Mouse (Mus musculus) neural tube, embryonic 11.5 days (tissue): Measurements from ENCODE around the gene Ptprt. TPM values are rescaled to one million over a fixed set of nuclear protein-coding genes. Genes with fewer than 3 reads are reported as not detected.

Source experiments
- ATAC-seq: fragments of 200-750 bp; cut with Nextera tagmentation; 2 replicates; pipeline ENCODE4 v1.8.0; 2017; ENCODE audit warnings: moderate number of reproducible peaks, mild to moderate bottlenecking, moderate TSS enrichment, moderate library complexity; ENCODE audit not compliant: insufficient read depth, low FRiP score, low TSS enrichment
- DNase-seq: peaks from one replicate; pipeline ENCODE4 v3.0.0-alpha.2; 2015; ENCODE audit warnings: low spot score
- H3K27ac ChIP-seq: fragments of 300-500 bp; sonication (generic); 2 replicates; pipeline ENCODE4 v1.5.1; 2014; ENCODE audit warnings: low read depth, mild to moderate bottlenecking, low read length
- H3K27me3 ChIP-seq: fragments of 300-500 bp; sonication (generic); 2 replicates; pipeline ENCODE4 v1.6.1; 2014; ENCODE audit warnings: mild to moderate bottlenecking, low read length, mixed read lengths; ENCODE audit not compliant: control insufficient read depth, insufficient read depth
- H3K36me3 ChIP-seq: fragments of 300-500 bp; sonication (generic); 2 replicates; pipeline ENCODE4 v1.6.1; 2014; ENCODE audit warnings: mild to moderate bottlenecking, low read length, moderate library complexity, mixed read lengths; ENCODE audit not compliant: control insufficient read depth, insufficient read depth
- H3K4me1 ChIP-seq: fragments of 300-500 bp; sonication (generic); 2 replicates; pipeline ENCODE4 v1.6.1; 2014; ENCODE audit warnings: low read length, mixed read lengths; ENCODE audit not compliant: control insufficient read depth, insufficient read depth
- H3K4me2 ChIP-seq: fragments of 300-500 bp; sonication (generic); 2 replicates; pipeline ENCODE4 v1.6.1; 2014; ENCODE audit warnings: low read depth, mild to moderate bottlenecking, moderate library complexity
- H3K4me3 ChIP-seq: fragments of 300-500 bp; sonication (generic); 2 replicates; pipeline ENCODE4 v1.5.1; 2014; ENCODE audit warnings: low read depth, low read length
- H3K9ac ChIP-seq: fragments of 300-500 bp; sonication (generic); 2 replicates; pipeline ENCODE4 v1.6.1; 2014; ENCODE audit warnings: mild to moderate bottlenecking, low read length
- H3K9me3 ChIP-seq: fragments of 300-500 bp; sonication (generic); 2 replicates; pipeline ENCODE4 v1.6.1; 2016; ENCODE audit warnings: low read length; ENCODE audit not compliant: control insufficient read depth
- WGBS: fragments of 180-500 bp; shearing (Covaris S2); extraction: QIAGEN DNeasy Blood & Tissue Kit; methylation state at CpG from one replicate; pipeline ENCODE4 v1.1.7; 2014; 5-methylcytosine and 5-hydroxymethylcytosine counted together
- polyA plus RNA-seq: library from polyadenylated mRNA; unstranded; fragments of >200 nt; fragmentation: Nextera tagmentation; extraction: Ambion mirVana; gene quantifications from 2 replicates; pipeline ENCODE4 v1.2.1, GENCODE M21; 2014

Gene Ptprt
- polyA plus RNA-seq, 1 experiment from 2014 or later = 1.6 TPM

DNA sequence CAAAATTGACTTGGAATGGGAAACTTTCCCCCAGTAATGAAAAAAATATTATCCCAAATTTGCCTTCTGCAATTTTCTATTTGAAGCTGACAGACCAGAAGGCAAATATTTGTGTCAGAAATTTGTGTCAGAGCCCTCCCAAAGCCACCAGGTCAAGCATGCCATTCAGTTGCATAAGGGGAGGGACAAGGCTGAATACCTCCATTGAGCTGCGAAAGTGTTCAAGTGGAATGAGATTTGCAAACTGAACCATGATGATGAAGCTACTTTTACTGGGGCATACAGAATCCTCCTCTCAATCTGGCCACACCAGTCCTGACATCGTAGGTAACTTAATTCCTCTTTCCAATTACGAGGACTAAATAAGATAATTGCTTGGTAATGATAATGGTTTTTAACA, 780.0 kb downstream of the Ptprt start:
- no peak for ATAC-seq
- no peak for DNase-seq
- 84% methylated on average over 3 of the region's 3 CpGs for WGBS
- Histone ChIP-seq H3K9ac (no peak overlapping the region), H3K27me3 (no peaks in the 10 kb centered on the region), H3K4me2 (no peak overlapping the region), H3K27ac (no peak overlapping the region), H3K4me1 (no peaks in the 10 kb centered on the region), H3K36me3 (no peaks in the 10 kb centered on the region), H3K9me3 (no peaks in the 10 kb centered on the region), H3K4me3 (no peak overlapping the region)

GRCm38 (mm10) chr2:161865231-161865630, 795.7 kb downstream of the Ptprt start:
- WGBS = 75% methylated on average over 4 of the region's 4 CpGs
- no peak overlapping the region for H3K4me3 ChIP-seq
- no peak for ATAC-seq

GRCm38 (mm10) chr2:161858813-161859212, 802.1 kb downstream of the Ptprt start:
- Histone ChIP-seq H3K9me3 (no peaks in the 10 kb centered on the region), H3K9ac (no peak overlapping the region), H3K4me3 (no peak overlapping the region), H3K4me1 (no peaks in the 10 kb centered on the region), H3K27ac (no peak overlapping the region), H3K27me3 (no peaks in the 10 kb centered on the region), H3K36me3 (no peaks in the 10 kb centered on the region), H3K4me2 (no peak overlapping the region)
- 91% methylated on average over 1 of the region's 1 CpGs for WGBS
- DNase-seq (no peak), ATAC-seq (no peak)

More at GRCm38 (mm10) chr2:161865231-161865630, 795.7 kb downstream of the Ptprt start:
- Histone ChIP-seq H3K9me3 (no peaks in the 10 kb centered on the region), H3K4me2 (no peak overlapping the region), H3K9ac (no peak overlapping the region), H3K27me3 (no peaks in the 10 kb centered on the region), H3K36me3 (no peaks in the 10 kb centered on the region), H3K27ac (no peak overlapping the region), H3K4me1 (no peaks in the 10 kb centered on the region)
- DNase-seq = no peak

GRCm38 (mm10) chr2:161858361-161858760, 802.6 kb downstream of the Ptprt start:
- no peak overlapping the region for H3K4me2 ChIP-seq
- no peak for ATAC-seq
- no peak for DNase-seq
- H3K27ac ChIP-seq = no peak overlapping the region
- H3K4me1 ChIP-seq = no peaks in the 10 kb centered on the region
- 82% methylated on average over 1 of the region's 1 CpGs for WGBS
- no peaks in the 10 kb centered on the region for H3K9me3 ChIP-seq
- H3K36me3 ChIP-seq = no peaks in the 10 kb centered on the region
- no peak overlapping the region for H3K4me3 ChIP-seq
- no peak overlapping the region for H3K9ac ChIP-seq
- no peaks in the 10 kb centered on the region for H3K27me3 ChIP-seq

DNA sequence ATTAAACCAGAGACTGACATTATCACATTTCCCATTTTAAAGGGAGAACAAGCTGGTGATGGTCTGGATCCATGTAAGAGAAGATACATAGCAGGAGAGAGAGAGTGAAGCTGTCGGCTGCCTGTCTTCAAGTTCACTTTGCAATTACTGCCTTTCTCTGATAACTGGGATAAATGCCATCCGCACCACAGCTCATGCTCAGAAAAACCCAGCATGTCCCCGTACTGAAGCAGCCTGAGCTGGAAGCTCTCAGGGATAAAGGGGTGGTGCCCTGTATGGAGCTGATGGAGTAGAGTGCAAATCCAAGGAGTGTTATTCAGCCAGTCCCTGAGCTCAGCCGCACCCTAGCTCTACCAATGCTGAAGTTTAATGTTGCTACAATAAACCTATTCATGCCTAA, 825.9 kb downstream of the Ptprt start:
- WGBS = 92% methylated on average over 4 of the region's 4 CpGs
- no peak for ATAC-seq

GRCm38 (mm10) chr2:161833846-161834245, 827.1 kb downstream of the Ptprt start:
- 84% methylated on average over 2 of the region's 2 CpGs for WGBS
- no peak for DNase-seq
- no peak overlapping the region for H3K4me3 ChIP-seq

More for the DNA sequence above, 825.9 kb downstream of the Ptprt start:
- H3K4me2 ChIP-seq = no peak overlapping the region
- no peaks in the 10 kb centered on the region for H3K4me1 ChIP-seq
- H3K27me3 ChIP-seq = no peaks in the 10 kb centered on the region
- no peak overlapping the region for H3K27ac ChIP-seq
- H3K9ac ChIP-seq = no peak overlapping the region
- no peaks in the 10 kb centered on the region for H3K9me3 ChIP-seq
- no peak overlapping the region for H3K4me3 ChIP-seq
- DNase-seq = no peak
- H3K36me3 ChIP-seq = no peaks in the 10 kb centered on the region

DNA sequence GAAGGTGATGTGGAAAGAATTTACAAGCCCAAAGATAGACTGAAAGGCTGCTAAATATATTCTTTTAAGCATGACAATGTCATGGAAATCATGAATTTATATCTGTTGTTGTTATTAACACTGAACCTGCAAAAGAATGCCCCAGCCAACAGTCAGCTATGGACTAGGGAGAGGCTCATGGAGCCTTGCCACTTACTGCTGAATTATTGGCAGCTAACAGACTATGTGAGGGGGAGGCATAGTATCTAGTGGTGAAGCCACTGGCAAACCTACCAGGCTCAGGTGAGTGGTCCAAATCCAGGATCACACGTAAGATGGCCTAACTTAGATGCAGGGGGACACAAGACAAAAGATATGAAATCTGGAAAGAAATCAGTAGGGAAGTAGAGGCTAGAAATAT, 847.6 kb downstream of the Ptprt start:
- no peak overlapping the region for H3K27ac ChIP-seq
- H3K36me3 ChIP-seq = no peaks in the 10 kb centered on the region
- no peak overlapping the region for H3K9ac ChIP-seq
- H3K4me1 ChIP-seq = no peaks in the 10 kb centered on the region
- H3K4me3 ChIP-seq = no peak overlapping the region
- no peak for ATAC-seq
- no peaks in the 10 kb centered on the region for H3K27me3 ChIP-seq
- 79% methylated on average over 1 of the region's 1 CpGs for WGBS
- no peak overlapping the region for H3K4me2 ChIP-seq
- no peaks in the 10 kb centered on the region for H3K9me3 ChIP-seq
- no peak for DNase-seq

More at GRCm38 (mm10) chr2:161833846-161834245, 827.1 kb downstream of the Ptprt start:
- Histone ChIP-seq H3K4me2 (no peak overlapping the region), H3K27me3 (no peaks in the 10 kb centered on the region), H3K4me1 (no peaks in the 10 kb centered on the region), H3K9ac (no peak overlapping the region), H3K9me3 (no peaks in the 10 kb centered on the region), H3K27ac (no peak overlapping the region), H3K36me3 (no peaks in the 10 kb centered on the region)
- ATAC-seq = no peak

DNA sequence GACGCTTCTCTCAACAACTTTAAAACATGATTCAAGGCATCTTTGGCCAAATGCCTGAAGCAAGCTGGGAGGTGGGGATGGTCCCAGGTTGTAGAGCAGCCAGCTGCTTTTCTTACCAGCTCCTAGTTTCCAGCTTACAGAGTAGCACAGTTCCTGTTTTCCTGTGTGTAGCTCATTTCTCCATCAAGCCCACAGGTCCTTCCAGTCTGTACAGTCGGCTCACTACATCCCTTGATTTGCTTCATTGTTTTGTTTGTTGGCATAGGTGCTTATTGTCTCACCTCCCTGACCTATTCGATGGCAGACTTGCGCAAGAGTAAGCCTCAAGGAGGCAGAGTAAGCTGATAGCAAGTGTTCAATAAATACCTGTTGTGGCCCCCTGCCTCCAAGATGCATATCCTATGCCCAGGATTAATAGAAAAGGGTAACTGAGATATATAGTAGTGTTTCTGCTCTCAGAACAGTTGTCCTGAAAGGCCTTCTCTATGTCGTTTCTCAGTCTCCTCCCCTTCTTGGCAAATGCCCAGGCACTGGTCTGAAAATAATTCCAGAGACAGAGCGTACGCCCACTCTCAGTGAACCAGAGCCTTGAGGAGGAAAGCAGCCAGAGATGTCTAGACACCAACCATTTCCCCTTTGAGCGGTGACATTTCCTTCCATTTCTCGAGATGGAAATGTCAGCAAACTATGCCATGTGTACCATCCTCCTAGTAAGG, 852.7 kb downstream of the Ptprt start:
- no peak overlapping the region for H3K27ac ChIP-seq
- H3K4me3 ChIP-seq = no peak overlapping the region
- H3K9me3 ChIP-seq = no peaks in the 10 kb centered on the region
- 92% methylated on average over 9 of the region's 9 CpGs for WGBS
- H3K4me1 ChIP-seq = peaks cover 9% of the 10 kb centered on the region; the same call in 1 of the 2 replicates
- H3K9ac ChIP-seq = no peak overlapping the region
- H3K36me3 ChIP-seq = no peaks in the 10 kb centered on the region
- DNase-seq (no peak), ATAC-seq (no peak)
- H3K4me2 ChIP-seq = no peak overlapping the region
- H3K27me3 ChIP-seq = no peaks in the 10 kb centered on the region

DNA sequence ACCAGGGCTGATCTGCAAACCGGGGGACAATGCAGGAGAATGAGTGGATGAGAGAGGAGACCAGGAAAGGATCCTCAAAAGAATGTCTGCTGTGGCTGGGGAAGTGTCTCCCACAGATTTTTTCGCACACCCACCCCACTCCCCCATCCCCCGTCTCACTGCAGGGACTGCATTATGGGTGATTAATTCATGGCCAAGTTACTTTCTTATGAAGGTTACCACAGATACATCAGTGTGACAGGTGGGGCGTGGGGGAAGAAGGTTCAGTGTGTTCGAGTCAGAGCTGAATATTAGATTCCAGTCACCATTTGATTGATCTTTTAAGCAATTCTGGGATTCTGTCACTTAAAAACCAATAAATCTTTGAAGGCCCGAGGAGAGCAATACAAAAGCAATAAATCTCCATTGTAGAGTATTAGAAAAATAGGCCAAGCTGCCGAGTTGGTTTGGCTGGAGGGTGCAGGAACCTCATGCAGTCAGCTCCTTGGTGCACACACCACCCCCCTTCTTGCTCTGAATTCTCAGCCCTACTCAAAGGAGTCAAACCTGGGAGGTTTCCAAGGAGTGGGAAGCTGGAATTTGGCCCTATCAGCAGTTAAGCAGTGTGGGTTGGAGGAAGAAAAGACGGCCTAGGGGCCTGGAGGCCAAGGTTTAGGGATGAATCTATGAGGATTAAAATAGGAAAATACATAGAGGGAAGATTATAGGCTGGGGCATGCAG, 854.5 kb downstream of the Ptprt start:
- H3K4me3 ChIP-seq = no peak overlapping the region
- no peaks in the 10 kb centered on the region for H3K27me3 ChIP-seq
- DNase-seq = peak; percentile 32
- peaks cover 9% of the 10 kb centered on the region; the same call in 1 of the 2 replicates for H3K4me1 ChIP-seq
- ATAC-seq = peak; percentile 59
- no peak overlapping the region for H3K27ac ChIP-seq
- H3K4me2 ChIP-seq = no peak overlapping the region
- no peak overlapping the region for H3K9ac ChIP-seq
- no peaks in the 10 kb centered on the region for H3K9me3 ChIP-seq
- no peaks in the 10 kb centered on the region for H3K36me3 ChIP-seq
- WGBS = 27% methylated on average over 8 of the region's 8 CpGs
